Mouse (Mus musculus) CH12.LX (cell line): ENCODE measurements at regions not wholly inside any gene's neighbourhood (a gene's known extent, or its start where the extent isn't known, plus 50 kb on each side); places are given as distances from the start of the nearest gene placed in this dataset.
A peak's percentile ranks its signal among the peaks of the same experiment; 100 is the strongest.

Source experiments
- DNase-seq: peaks from one replicate; pipeline ENCODE4 v3.0.0-alpha.2; 2013; ENCODE audit errors: extremely low read depth
- H3K27ac ChIP-seq: 2 replicates; pipeline ENCODE4 v1.5.1; 2012; ENCODE audit warnings: low read depth, mild to moderate bottlenecking, control low read depth, moderate library complexity; ENCODE audit not compliant: insufficient read depth
- H3K27me3 ChIP-seq: replicated peaks from 2 replicates; pipeline ENCODE3; 2012; ENCODE audit warnings: inconsistent platforms
- H3K36me3 ChIP-seq, 2 experiments: replicated peaks in 1 of 2; 2 replicates each; pipeline versions ENCODE3 to v1.6.1; 2012; ENCODE audit warnings: inconsistent platforms in 1 of 2, low read length in 1 of 2, mild to moderate bottlenecking in 1 of 2, mixed read lengths in 1 of 2, moderate library complexity in 1 of 2; ENCODE audit not compliant: control insufficient read depth in 1 of 2, insufficient read depth in 1 of 2
- H3K4me1 ChIP-seq, 2 experiments: 2 replicates each; pipeline ENCODE4 v1.6.1; 2012; ENCODE audit warnings: inconsistent platforms in 1 of 2, moderate library complexity in 1 of 2; ENCODE audit not compliant: insufficient read depth in 2 of 2, control insufficient read depth in 1 of 2
- H3K4me2 ChIP-seq: 2 replicates; pipeline ENCODE4 v1.6.1; 2012; ENCODE audit warnings: low read depth, mild to moderate bottlenecking, control low read depth; ENCODE audit not compliant: poor library complexity, insufficient read depth, severe bottlenecking
- H3K4me3 ChIP-seq, 3 experiments: fragments of 150-350 bp in 1 of 3; sonication (generic) in 1 of 3; replicated peaks in 1 of 3; 2 replicates each; pipeline versions ENCODE3 to v1.5.1; 2011 to 2012; ENCODE audit warnings: low read depth in 2 of 3, low read length in 2 of 3, mild to moderate bottlenecking in 2 of 3, moderate library complexity in 2 of 3, control low read depth in 1 of 3, improper control_type of control experiment in 1 of 3, inconsistent platforms in 1 of 3, mixed read lengths in 1 of 3; ENCODE audit not compliant: poor library complexity in 1 of 3
- H3K79me2 ChIP-seq: replicated peaks from 2 replicates; pipeline ENCODE4 v1.6.1; 2012; ENCODE audit warnings: mild to moderate bottlenecking, moderate library complexity; ENCODE audit not compliant: control insufficient read depth, poor library complexity, insufficient read depth, severe bottlenecking; ENCODE audit errors: extremely low read depth
- H3K9ac ChIP-seq: 2 replicates; pipeline ENCODE4 v1.6.1; 2012; ENCODE audit warnings: low read depth, mild to moderate bottlenecking, control low read depth, moderate library complexity; ENCODE audit not compliant: insufficient read depth
- H3K9me3 ChIP-seq: replicated peaks from 2 replicates; pipeline ENCODE3; 2012; ENCODE audit warnings: low read length, inconsistent platforms, mixed read lengths
- CHD1 ChIP-seq: IDR thresholded peaks from 2 replicates; pipeline ENCODE4 v1.6.1; 2012; ENCODE audit warnings: low read depth, low read length, improper control_type of control experiment, inconsistent platforms
- ELF1 ChIP-seq: IDR thresholded peaks from 2 replicates; pipeline ENCODE4 v1.6.1; 2014; ENCODE audit warnings: low read depth, mild to moderate bottlenecking, inconsistent platforms, low read length, improper control_type of control experiment
- GABPA ChIP-seq: IDR thresholded peaks from 2 replicates; pipeline ENCODE4 v1.6.1; 2012; ENCODE audit warnings: low read depth, low read length, improper control_type of control experiment, inconsistent platforms; ENCODE audit not compliant: insufficient replicate concordance
- IRF4 ChIP-seq: IDR thresholded peaks from 2 replicates; pipeline ENCODE4 v1.6.1; 2014; ENCODE audit warnings: low read depth, mild to moderate bottlenecking, inconsistent platforms, low read length, improper control_type of control experiment
- JUN ChIP-seq: IDR thresholded peaks from 2 replicates; pipeline ENCODE4 v1.6.1; 2011; ENCODE audit warnings: low read depth, mild to moderate bottlenecking, low read length, improper control_type of control experiment, moderate library complexity; ENCODE audit not compliant: insufficient read depth
- KAT2A ChIP-seq: IDR thresholded peaks from 2 replicates; pipeline ENCODE4 v1.6.1; 2012; ENCODE audit warnings: low read length, improper control_type of control experiment, inconsistent platforms; ENCODE audit not compliant: insufficient replicate concordance
- MAX ChIP-seq: IDR thresholded peaks from 2 replicates; pipeline ENCODE4 v1.6.1; 2011; ENCODE audit warnings: low read length, improper control_type of control experiment
- MAZ ChIP-seq: IDR thresholded peaks from 2 replicates; pipeline ENCODE4 v1.6.1; 2012; ENCODE audit warnings: low read depth, mild to moderate bottlenecking, inconsistent platforms, low read length, improper control_type of control experiment, moderate library complexity
- MEF2A ChIP-seq: IDR thresholded peaks from 2 replicates; pipeline ENCODE4 v1.6.1; 2014; ENCODE audit warnings: low read depth, mild to moderate bottlenecking, inconsistent platforms, low read length, improper control_type of control experiment, borderline replicate concordance
- MXI1 ChIP-seq: IDR thresholded peaks from 2 replicates; pipeline ENCODE4 v1.6.1; 2011; ENCODE audit warnings: mild to moderate bottlenecking, low read depth, low read length, improper control_type of control experiment
- MYC ChIP-seq: IDR thresholded peaks from 2 replicates; pipeline ENCODE4 v1.6.1; 2011; ENCODE audit warnings: low read depth, mild to moderate bottlenecking, improper control_type of control experiment, low read length
- NRF1 ChIP-seq: IDR thresholded peaks from 2 replicates; pipeline ENCODE4 v1.6.1; 2014; ENCODE audit warnings: low read depth, mild to moderate bottlenecking, inconsistent platforms, low read length, improper control_type of control experiment, moderate library complexity
- POLR2A ChIP-seq: IDR thresholded peaks from 2 replicates; pipeline ENCODE4 v1.6.1; 2011; ENCODE audit warnings: low read depth, mild to moderate bottlenecking, improper control_type of control experiment, low read length
- POLR2AphosphoS2 ChIP-seq: IDR thresholded peaks from 2 replicates; pipeline ENCODE4 v1.6.1; 2011; ENCODE audit warnings: low read depth, low read length, improper control_type of control experiment
- RCOR1 ChIP-seq: conservative IDR thresholded peaks from 2 replicates; pipeline ENCODE4 v1.6.1; 2012; ENCODE audit warnings: low read depth, mild to moderate bottlenecking, inconsistent platforms, low read length, improper control_type of control experiment
- TCF12 ChIP-seq: IDR thresholded peaks from 2 replicates; pipeline ENCODE4 v1.6.1; 2014; ENCODE audit warnings: low read depth, mild to moderate bottlenecking, inconsistent platforms, low read length, improper control_type of control experiment
- UBTF ChIP-seq: IDR thresholded peaks from 2 replicates; pipeline ENCODE4 v1.6.1; 2012; ENCODE audit warnings: low read depth, mild to moderate bottlenecking, inconsistent platforms, low read length, improper control_type of control experiment, moderate library complexity
- ZC3H11A ChIP-seq: IDR thresholded peaks from 2 replicates; pipeline ENCODE4 v1.6.1; 2012; ENCODE audit warnings: low read depth, mild to moderate bottlenecking, inconsistent platforms, low read length, improper control_type of control experiment
- ZKSCAN1 ChIP-seq: IDR thresholded peaks from 2 replicates; pipeline ENCODE4 v1.6.1; 2012; ENCODE audit warnings: low read depth, inconsistent platforms, low read length, improper control_type of control experiment, borderline replicate concordance
- dilution Hi-C: fragments of 300-500 bp; cut with MboI; formaldehyde crosslinking; loops from 2 replicates; pipeline ENCODE4 v1.14.3; 2020; ENCODE audit warnings: low sequenced_read_pairs; ENCODE audit not compliant: extremely low pct_unique_long_range_greater_than_20kb, extremely low pct_ligation_motif_present
- in situ Hi-C: fragments of 300-500 bp; cut with MboI; formaldehyde crosslinking; loops from 3 replicates; pipeline ENCODE4 v1.14.3; 2019; ENCODE audit warnings: low sequenced_read_pairs, low pct_ligation_motif_present, low pct_unique_long_range_greater_than_20kb, mixed read lengths

- TF ChIP-seq ZKSCAN1: no peak
- Histone ChIP-seq H3K4me3 (peak overlapping the region in 1 of 3 experiments; percentile 18), H3K9me3 (no peaks in the 10 kb centered on the region), H3K27me3 (no peaks in the 10 kb centered on the region), H3K79me2 (no peaks in the 10 kb centered on the region), H3K9ac (no peak overlapping the region), H3K36me3 (no peaks in the 10 kb centered on the region), H3K27ac (no peak overlapping the region), H3K4me2 (peak overlapping the region; percentile 88), H3K4me1 (0 out of 4 replicates have a peak, but pooled peaks cover 0 to 5% of the 10 kb centered on the region in 2 experiments)
- dilution Hi-C loops: no loop called here
- DNase-seq: no peak
- in situ Hi-C loops: loop anchor here (10.0 kb wide), 1 partner anchor 89 kb away; no protein-coding TSS in a partner anchor
Observed at GRCm38 (mm10) chr14:31933841-31934271, 94.9 kb upstream of the Galnt15 start.

- DNase-seq: no peak
- Histone ChIP-seq H3K4me3 (no peak overlapping the region), H3K79me2 (no peaks in the 10 kb centered on the region), H3K4me1 (0 out of 4 replicates have a peak, but pooled peaks cover 0 to 5% of the 10 kb centered on the region in 2 experiments), H3K36me3 (no peaks in the 10 kb centered on the region), H3K27me3 (no peaks in the 10 kb centered on the region), H3K9me3 (no peaks in the 10 kb centered on the region), H3K27ac (no peak overlapping the region), H3K4me2 (peak overlapping the region; percentile 88), H3K9ac (no peak overlapping the region)
- dilution Hi-C loops: no loop called here
- in situ Hi-C loops: loop anchor here (10.0 kb wide), 1 partner anchor 90 kb away; no protein-coding TSS in a partner anchor
- TF ChIP-seq ZC3H11A (no peak), MEF2A (no peak), MYC (no peak), JUN (no peak), IRF4 (no peak), MAZ (no peak), TCF12 (no peak), RCOR1 (no peak), POLR2AphosphoS2 (no peak), CHD1 (no peak)
Observed at GRCm38 (mm10) chr14:31934321-31934720, 94.5 kb upstream of the Galnt15 start.

- Histone ChIP-seq H3K79me2 (no peaks in the 10 kb centered on the region), H3K9me3 (no peaks in the 10 kb centered on the region), H3K9ac (no peak overlapping the region), H3K36me3 (no peaks in the 10 kb centered on the region), H3K4me2 (peak overlapping the region; percentile 88; the same call in 1 of the 2 replicates), H3K4me1 (0 out of 4 replicates have a peak, but pooled peaks cover 0 to 5% of the 10 kb centered on the region in 2 experiments), H3K27me3 (no peaks in the 10 kb centered on the region), H3K27ac (no peak overlapping the region), H3K4me3 (no peak overlapping the region)
- TF ChIP-seq NRF1 (no peak), MXI1 (no peak), MAX (no peak), UBTF (no peak), ELF1 (no peak), KAT2A (no peak), CHD1 (no peak), POLR2A (no peak), POLR2AphosphoS2 (no peak), GABPA (no peak)
- DNase-seq: no peak
- in situ Hi-C loops: loop anchor here (5.0 to 10.0 kb wide), 2 partner anchors 90 to 137 kb away; no protein-coding TSS in a partner anchor
- dilution Hi-C loops: no loop called here
Observed at GRCm38 (mm10) chr14:31934771-31935170, 94.0 kb upstream of the Galnt15 start.
